16 mouse cellular contexts compared by ENCODE assay signal in the genomic region with DNA sequence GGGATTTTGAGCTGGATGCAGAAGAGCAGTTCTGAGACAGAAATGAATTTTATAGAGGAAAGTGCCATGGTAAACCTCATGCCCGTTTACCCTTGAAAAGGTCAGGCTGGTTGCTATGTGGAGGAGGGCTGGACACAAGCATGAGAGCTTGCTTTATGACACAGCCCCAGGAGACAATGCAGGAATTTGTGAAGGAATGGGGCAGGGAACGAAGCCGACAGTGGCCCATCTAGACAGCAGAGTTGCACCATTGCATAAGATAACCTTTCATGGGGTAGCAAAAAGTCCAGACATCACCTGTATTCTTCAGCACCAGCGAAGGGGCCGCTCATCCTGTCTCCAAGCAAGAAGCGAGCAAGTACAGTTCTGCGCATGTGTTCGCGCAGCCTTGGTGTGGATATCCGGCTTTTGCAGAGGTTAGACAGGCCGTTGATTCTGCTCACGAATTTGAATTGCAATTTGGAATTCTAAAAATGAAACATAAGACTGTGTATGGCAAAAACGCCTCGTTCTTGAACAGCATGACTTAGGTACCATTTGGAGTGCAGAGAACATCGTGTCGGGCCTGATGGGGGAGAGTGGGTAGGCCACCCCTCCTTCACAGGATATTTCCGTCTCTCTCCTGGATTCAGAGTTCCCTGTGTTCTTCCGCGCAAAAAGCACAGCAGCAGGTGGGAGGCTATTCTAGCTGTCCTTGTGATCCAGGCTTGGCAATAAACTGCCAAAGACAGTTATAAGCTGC. TPM values are rescaled to one million over a fixed set of nuclear protein-coding genes. Genes with fewer than 3 reads are reported as not detected.
DNase-seq lines count a peak whose midpoint lies in the region; ATAC-seq and TF ChIP-seq lines count a peak whose summit lies in the region.
"Had no signal": no experiment of that assay in that cellular context is flagged by ENCODE, and none has a peak within 500 bp of the region (broad histone marks: within the 10 kb centered on the region; RNA-seq: fewer than 3 reads in every experiment).

No protein-coding gene starts in this region.

- H3K4me2 ChIP-seq in limb, embryonic 14.5 days (replicated peaks; ENCODE audit: low read depth, low read length, severe bottlenecking): no peak overlapping the region
- H3K4me2 ChIP-seq: forebrain, embryonic 12.5 days had no signal

- H3K36me3 ChIP-seq in limb, embryonic 14.5 days (ENCODE audit: control insufficient read depth, insufficient read depth, low read length): no peaks in the 10 kb centered on the region
- no peaks in the 10 kb centered on the region for H3K36me3 ChIP-seq in limb, embryonic 10.5 days
- H3K36me3 ChIP-seq: embryonic facial prominence, embryonic 10.5 days; forebrain, embryonic 12.5 days had no signal

- no peak overlapping the region for H3K9ac ChIP-seq in limb, embryonic 14.5 days (ENCODE audit: low read depth, low read length, severe bottlenecking)
- H3K9ac ChIP-seq: forebrain, embryonic 12.5 days had no signal

- no peak overlapping the region for H3K4me3 ChIP-seq in limb, embryonic 14.5 days (replicated peaks; ENCODE audit: low read length)
- no peak overlapping the region for H3K4me3 ChIP-seq in limb, embryonic 10.5 days
- H3K4me3 ChIP-seq: embryonic facial prominence, embryonic 10.5 days; forebrain, embryonic 12.5 days; myocyte had no signal

- no peak overlapping the region for H3K27ac ChIP-seq in limb, embryonic 14.5 days (replicated peaks; ENCODE audit: low read depth, low read length)
- H3K27ac ChIP-seq in limb, embryonic 10.5 days: no peak overlapping the region
- H3K27ac ChIP-seq: embryonic facial prominence, embryonic 10.5 days; forebrain, embryonic 12.5 days had no signal

- ATAC-seq in limb, embryonic 14.5 days (ENCODE audit: low FRiP score, low read depth): peak; percentile 34; the same call in 1 of the 2 replicates
- no peak for ATAC-seq in cerebellum, adult (ENCODE audit: insufficient number of reproducible peaks, low FRiP score, low TSS enrichment)

- WGBS in limb, embryonic 14.5 days: 69% methylated on average over 19 of the region's 19 CpGs
- WGBS in limb, embryonic 10.5 days: 91% methylated on average over 19 of the region's 19 CpGs

- TF ChIP-seq POLR2A in limb, embryonic 14.5 days (IDR thresholded peaks at IDR 0.05; ENCODE audit: borderline replicate concordance, extremely low read depth, insufficient read depth, insufficient read length): no peak

- H3K9me3 ChIP-seq in limb, embryonic 14.5 days (ENCODE audit: control insufficient read depth, low read length): no peaks in the 10 kb centered on the region
- no peaks in the 10 kb centered on the region for H3K9me3 ChIP-seq in limb, embryonic 10.5 days (replicated peaks)
- H3K9me3 ChIP-seq: embryonic facial prominence, embryonic 10.5 days; forebrain, embryonic 12.5 days had no signal

- peaks cover 12% of the 10 kb centered on the region for H3K4me1 ChIP-seq in limb, embryonic 14.5 days (ENCODE audit: control insufficient read depth, insufficient read depth, low read length)
- peaks cover 13% of the 10 kb centered on the region; the same call in 1 of the 2 replicates for H3K4me1 ChIP-seq in limb, embryonic 10.5 days

- DNase-seq in limb, embryonic 14.5 days (ENCODE audit: low spot score): no peak
- no peak for DNase-seq in limb, embryonic 10.5 days (ENCODE audit: low spot score)
- peak; percentile 75 to 83 for DNase-seq in frontal cortex, adult 2 months (ENCODE audit: extremely low spot score in 1 of 2, low spot score in 1 of 2)
- DNase-seq in layer of hippocampus, postnatal 14 days (ENCODE audit: low spot score in 2 of 2): peak; percentile 53 to 79
- peak; percentile 70 to 88 for DNase-seq in right cerebral cortex, postnatal 36 days (ENCODE audit: low spot score in 2 of 2)
- no peak for DNase-seq in embryo, embryonic 11 days
- DNase-seq: adrenal gland, postnatal 14 days; cerebellum, adult 11-12 months; heart, postnatal 4 days; kidney, adult 11 months; lung, adult 18-20 months had no signal

- no peaks in the 10 kb centered on the region for H3K27me3 ChIP-seq in limb, embryonic 14.5 days (ENCODE audit: control insufficient read depth, insufficient read depth, low read length)
- no peaks in the 10 kb centered on the region for H3K27me3 ChIP-seq in limb, embryonic 10.5 days (ENCODE audit: low read depth, poor library complexity, severe bottlenecking)
- H3K27me3 ChIP-seq: CH12.LX; forebrain, embryonic 12.5 days had no signal

RNA-seq across cellular contexts. Expression of gene Wipf3, which starts 46.7 kb away (rescaled TPM):
- polyA plus RNA-seq in limb, embryonic 14.5 days (2012; rRNA removed): 5.4 and 5.6 TPM in 2 replicates
- polyA plus RNA-seq in limb, embryonic 14.5 days (2014; fragmentation: Nextera tagmentation; extraction: Ambion mirVana): 1.8 and 2.4 TPM in 2 replicates
- polyA plus RNA-seq in limb, embryonic 10.5 days (2016; fragmentation: Nextera tagmentation; extraction: Ambion mirVana): 0.68 and 1.0 TPM in 2 replicates
- 81.9 and 82.1 TPM in 2 replicates for polyA plus RNA-seq in frontal cortex, adult 2 months (2012; rRNA removed)
- 100 to 1,000 TPM; 281 to 284 TPM for total RNA-seq in layer of hippocampus, postnatal 14 days (2021)

Comparison
In these comparisons a context has a peak if more than half of its experiments do, and no peak if none do; other contexts are left out.
1. DNase-seq: peak in frontal cortex, adult 2 months (2 of 2), layer of hippocampus, postnatal 14 days (2 of 2) and right cerebral cortex, postnatal 36 days (2 of 2); none in limb, embryonic 14.5 days (single experiment), limb, embryonic 10.5 days (single experiment) and embryo, embryonic 11 days (single experiment).
2. RNA of gene Wipf3, which starts 46.7 kb away (polyA plus RNA-seq): 81.9 to 82.1 TPM in frontal cortex, adult 2 months; 1.8 to 5.6 TPM in limb, embryonic 14.5 days and 0.68 to 1.0 TPM in limb, embryonic 10.5 days; every median in the first group is over 10 times any median in the second.